ENCODE assay signal across 8 mouse cellular contexts in genomic region chr1:133745078-133745495, GRCm38 (mm10). TPM values are rescaled to one million over a fixed set of nuclear protein-coding genes. Genes with fewer than 3 reads are reported as not detected.
DNase-seq lines count a peak whose midpoint lies in the region; ATAC-seq lines count a peak whose summit lies in the region.

No protein-coding gene starts in this region.

- peak overlapping the region; percentile 65 for H3K27ac ChIP-seq in neural tube, embryonic 13.5 days (replicated peaks)
- H3K27ac ChIP-seq in intestine, embryonic 15.5 days, result peak overlapping the region; percentile 58
- peak overlapping the region; percentile 90 for H3K27ac ChIP-seq in stomach, embryonic 14.5 days (ENCODE audit: low read length)

- H3K9me3 ChIP-seq in neural tube, embryonic 13.5 days, result no peaks in the 10 kb centered on the region
- H3K9me3 ChIP-seq in intestine, embryonic 15.5 days, result no peaks in the 10 kb centered on the region
- no peaks in the 10 kb centered on the region for H3K9me3 ChIP-seq in stomach, embryonic 14.5 days (ENCODE audit: control insufficient read depth, low read depth, low read length)

- no peaks in the 10 kb centered on the region for H3K36me3 ChIP-seq in neural tube, embryonic 13.5 days
- H3K36me3 ChIP-seq in intestine, embryonic 15.5 days, result no peaks in the 10 kb centered on the region
- no peaks in the 10 kb centered on the region for H3K36me3 ChIP-seq in stomach, embryonic 14.5 days (ENCODE audit: control insufficient read depth, insufficient read depth, low read length)

- H3K27me3 ChIP-seq in neural tube, embryonic 13.5 days, result 0 out of 2 replicates have a peak, but pooled peaks cover 7% of the 10 kb centered on the region
- no peaks in the 10 kb centered on the region for H3K27me3 ChIP-seq in intestine, embryonic 15.5 days (replicated peaks)
- H3K27me3 ChIP-seq in stomach, embryonic 14.5 days (ENCODE audit: control insufficient read depth, insufficient read depth, low read length), result no peaks in the 10 kb centered on the region

- no peak for DNase-seq in frontal cortex, postnatal 14 days (ENCODE audit: low spot score in 2 of 2)
- no peak for DNase-seq in neural tube, embryonic 10.5 days (ENCODE audit: extremely low spot score, low spot score)
- no peak for DNase-seq in right cerebral cortex, postnatal 14 days
- DNase-seq in frontal cortex, adult 2 months (ENCODE audit: extremely low spot score in 1 of 2, low spot score in 1 of 2), result no peak

- peak; percentile 55; the same call in 1 of the 2 replicates for ATAC-seq in frontal cortex, adult (ENCODE audit: low TSS enrichment)
- ATAC-seq in neural tube, embryonic 13.5 days (ENCODE audit: low read depth), result no peak
- ATAC-seq in intestine, embryonic 15.5 days, result peak; percentile 34; the same call in 1 of the 2 replicates
- ATAC-seq in stomach, embryonic 14.5 days (ENCODE audit: insufficient number of reproducible peaks, insufficient read depth, low FRiP score, low read depth), result peak; percentile 36; the same call in 1 of the 2 replicates

- H3K9ac ChIP-seq in neural tube, embryonic 13.5 days, result no peak overlapping the region
- H3K9ac ChIP-seq in intestine, embryonic 15.5 days, result no peak overlapping the region
- no peak overlapping the region for H3K9ac ChIP-seq in stomach, embryonic 14.5 days (replicated peaks; ENCODE audit: low read depth, low read length)

- no peak overlapping the region for H3K4me3 ChIP-seq in neural tube, embryonic 13.5 days
- no peak overlapping the region for H3K4me3 ChIP-seq in intestine, embryonic 15.5 days (replicated peaks)
- no peak overlapping the region for H3K4me3 ChIP-seq in stomach, embryonic 14.5 days (ENCODE audit: low read depth, low read length)

- H3K4me2 ChIP-seq in neural tube, embryonic 13.5 days, result no peak overlapping the region
- H3K4me2 ChIP-seq in intestine, embryonic 15.5 days (replicated peaks), result 0 out of 2 replicates have a peak overlapping the region, but pooled peaks have one; percentile 0
- H3K4me2 ChIP-seq in stomach, embryonic 14.5 days (replicated peaks; ENCODE audit: low read depth, low read length), result no peak overlapping the region

- H3K4me1 ChIP-seq in neural tube, embryonic 13.5 days (replicated peaks), result peaks cover 56% of the 10 kb centered on the region
- H3K4me1 ChIP-seq in intestine, embryonic 15.5 days (replicated peaks), result peaks cover 24% of the 10 kb centered on the region
- H3K4me1 ChIP-seq in stomach, embryonic 14.5 days (ENCODE audit: control insufficient read depth, insufficient read depth, low read length), result peaks cover 28% of the 10 kb centered on the region

- WGBS in neural tube, embryonic 13.5 days, result 64% methylated on average over 9 of the region's 9 CpGs
- 43% methylated on average over 9 of the region's 9 CpGs for WGBS in intestine, embryonic 15.5 days
- 49% methylated on average over 9 of the region's 9 CpGs for WGBS in stomach, embryonic 14.5 days

RNA-seq across cellular contexts. Expression of gene Lax1, which starts 55.2 kb away (rescaled TPM):
- 0.18 and 0.33 TPM in 2 replicates for polyA plus RNA-seq in neural tube, embryonic 13.5 days (2015; fragmentation: Nextera tagmentation; extraction: Ambion mirVana)
- polyA plus RNA-seq in intestine, embryonic 15.5 days (2015; fragmentation: Nextera tagmentation; extraction: Ambion mirVana), result 0.40 and 0.86 TPM in 2 replicates
- polyA plus RNA-seq in stomach, embryonic 14.5 days (2014; fragmentation: Nextera tagmentation; extraction: Ambion mirVana), result 0.35 and 0.42 TPM in 2 replicates
- polyA plus RNA-seq in frontal cortex, adult 2 months (2012; rRNA removed), result 0.82 and 0.92 TPM in 2 replicates

RNA-seq across cellular contexts. Expression of gene Atp2b4, which starts 55.8 kb away (rescaled TPM):
- 10.7 and 13.7 TPM in 2 replicates for polyA plus RNA-seq in neural tube, embryonic 13.5 days (2015; fragmentation: Nextera tagmentation; extraction: Ambion mirVana)
- polyA plus RNA-seq in intestine, embryonic 15.5 days (2015; fragmentation: Nextera tagmentation; extraction: Ambion mirVana), result 18.2 and 19.9 TPM in 2 replicates
- polyA plus RNA-seq in stomach, embryonic 14.5 days (2014; fragmentation: Nextera tagmentation; extraction: Ambion mirVana), result 38.3 and 38.8 TPM in 2 replicates
- polyA plus RNA-seq in frontal cortex, adult 2 months (2012; rRNA removed), result 51.7 and 66.9 TPM in 2 replicates
